Mouse (Mus musculus) brain, embryonic 14.5 days (tissue): ENCODE measurements around the gene Ano2. TPM values are rescaled to one million over a fixed set of nuclear protein-coding genes. Genes with fewer than 3 reads are reported as not detected.

ENCODE experiments used
- DNase-seq: peaks from one replicate; pipeline ENCODE4 v3.0.0-alpha.2; 2011; ENCODE audit warnings: low read depth
- CTCF ChIP-seq: fragments of 200-500 bp; IDR thresholded peaks from 2 replicates; pipeline ENCODE4 v1.5.1; 2012; ENCODE audit warnings: inconsistent platforms, mild to moderate bottlenecking, moderate library complexity, borderline replicate concordance; ENCODE audit not compliant: insufficient read depth, insufficient read length; ENCODE audit errors: extremely low read depth
- POLR2A ChIP-seq: fragments of 200-500 bp; IDR thresholded peaks from 2 replicates; pipeline ENCODE4 v1.6.1; 2012; ENCODE audit warnings: mild to moderate bottlenecking, inconsistent platforms, borderline replicate concordance; ENCODE audit not compliant: poor library complexity, insufficient read depth, insufficient read length, severe bottlenecking; ENCODE audit errors: extremely low read depth
- polyA plus RNA-seq: library from polyadenylated mRNA; depleted of rRNA; stranded (reverse); fragments of >200 nt; gene quantifications from 2 replicates; pipeline ENCODE4 v1.2.3, GENCODE M21; 2012

The Ano2 gene
- polyA plus RNA-seq, 1 experiment: 0.18 TPM

DNA sequence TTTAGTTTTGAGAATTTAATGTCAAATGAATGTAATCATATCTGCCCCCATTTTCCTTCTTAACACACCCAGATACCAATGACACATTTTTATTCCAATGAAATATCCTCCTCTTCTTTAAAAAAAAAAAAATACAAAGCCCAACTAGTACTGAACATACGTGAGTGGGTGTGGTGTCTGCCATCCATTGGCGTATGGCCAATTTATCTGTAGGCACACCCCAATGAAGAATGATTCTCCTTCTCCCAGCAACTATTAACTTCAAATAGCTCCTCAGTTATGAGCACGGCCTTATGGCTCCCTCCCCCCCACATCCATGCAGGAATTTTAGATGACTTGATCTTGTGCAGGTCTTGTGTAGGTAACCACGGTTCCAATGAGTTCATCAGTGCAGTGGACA, 161.0 kb downstream of the Ano2 start:
- no peak for DNase-seq
- TF ChIP-seq CTCF: no peak
- no peak for TF ChIP-seq POLR2A

DNA sequence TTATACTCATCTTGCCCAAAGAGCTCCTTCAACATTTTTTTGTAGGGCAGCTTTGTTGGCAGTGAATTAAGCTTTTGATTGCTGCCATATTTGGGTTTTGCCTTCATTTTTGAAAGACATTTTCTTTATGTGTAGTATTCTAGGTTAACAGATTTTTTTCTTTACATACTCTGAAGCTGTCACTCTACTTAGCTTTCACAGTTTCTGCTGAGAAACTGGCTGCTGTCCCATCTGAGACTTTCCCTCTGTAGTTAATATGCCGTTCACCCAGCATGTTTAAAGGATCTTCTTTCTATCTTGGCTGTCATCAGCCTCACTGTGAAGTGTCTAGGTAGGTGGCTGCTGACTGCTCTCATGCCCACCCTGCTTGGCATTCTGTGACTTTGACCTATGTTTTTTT, 168.1 kb downstream of the Ano2 start:
- DNase-seq: peak; percentile 63
- TF ChIP-seq CTCF: no peak
- TF ChIP-seq POLR2A: no peak

DNA sequence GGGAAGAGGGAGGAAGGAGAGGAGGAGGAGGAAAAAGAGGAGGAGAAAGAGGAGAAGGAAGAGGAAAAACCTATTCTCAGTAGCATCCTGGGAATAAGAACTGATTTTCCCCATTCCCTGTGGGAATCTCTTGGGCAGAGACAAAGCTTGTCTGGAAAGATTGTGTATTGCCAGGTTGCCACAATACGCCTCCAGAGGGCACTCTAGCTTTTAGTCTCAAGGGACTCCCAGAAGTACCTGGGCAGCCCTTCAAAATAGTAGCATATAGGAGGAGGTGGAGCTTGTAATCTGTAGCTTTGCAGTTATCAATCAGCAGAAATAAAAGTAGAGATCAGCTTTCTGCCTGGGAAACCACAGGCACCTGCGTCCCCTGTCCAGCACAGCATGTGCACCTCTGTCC, 178.3 kb downstream of the Ano2 start:
- peak; percentile 72 for DNase-seq
- no peak for TF ChIP-seq POLR2A
- TF ChIP-seq CTCF: peak; percentile 52; the same call in 1 of the 2 replicates

DNA sequence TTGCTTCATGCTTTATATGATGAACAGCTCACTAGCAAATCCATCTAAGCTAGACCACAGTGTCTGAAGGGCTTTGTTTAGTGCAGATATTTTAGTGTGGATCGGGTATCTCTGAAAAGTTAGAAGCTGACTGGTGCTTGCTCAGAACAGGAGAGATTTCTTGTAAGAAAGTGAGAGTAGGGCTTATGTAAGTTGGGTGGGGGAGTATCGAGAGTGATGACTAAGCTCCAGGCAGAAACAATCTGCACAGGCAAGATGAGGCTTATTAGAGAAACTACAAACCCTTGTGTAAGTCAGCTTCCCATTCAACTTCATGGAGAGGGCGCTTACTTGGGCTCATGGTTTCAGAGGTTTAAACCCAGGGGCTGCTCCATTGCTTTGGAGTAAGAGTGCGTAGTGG, 181.3 kb downstream of the Ano2 start:
- DNase-seq: no peak
- TF ChIP-seq CTCF (no peak), POLR2A (no peak)

DNA sequence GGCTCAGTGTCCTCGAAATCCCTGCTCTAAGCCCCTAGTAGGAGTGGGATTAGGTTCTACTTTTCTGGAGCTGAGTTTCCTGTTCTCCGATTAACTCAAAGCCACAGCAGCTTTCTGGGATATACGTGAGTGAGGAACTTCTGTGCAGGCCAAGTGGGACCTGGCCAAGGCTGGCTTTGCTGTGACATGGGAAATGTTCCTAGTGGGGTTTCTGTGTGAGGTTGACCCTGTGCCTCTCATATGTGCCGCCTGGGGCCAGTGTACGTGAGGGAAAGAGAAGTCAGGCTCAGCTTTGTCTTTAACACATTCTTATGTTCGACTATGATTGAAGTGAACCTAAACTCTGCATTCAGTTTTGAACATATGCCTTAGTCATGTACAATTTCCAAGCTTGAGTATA, 184.5 kb downstream of the Ano2 start:
- TF ChIP-seq POLR2A (no peak), CTCF (no peak)
- DNase-seq: no peak

DNA sequence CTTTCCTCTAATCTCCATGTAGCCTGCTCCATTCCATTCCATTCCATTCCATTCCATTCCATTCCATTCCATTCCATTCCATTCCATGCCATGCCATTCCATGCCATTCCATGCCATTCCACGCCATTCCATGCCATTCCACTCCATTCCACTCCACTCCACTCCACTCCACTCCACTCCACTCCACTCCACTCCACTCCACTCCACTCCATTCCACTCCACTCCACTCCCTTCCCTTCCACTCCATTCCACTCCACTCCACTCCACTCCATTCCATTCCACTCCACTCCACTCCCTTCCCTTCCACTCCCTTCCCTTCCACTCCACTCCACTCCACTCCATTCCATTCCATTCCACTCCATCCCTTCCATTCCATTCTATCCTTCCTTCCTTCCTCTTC, 186.7 kb downstream of the Ano2 start:
- TF ChIP-seq POLR2A (no peak), CTCF (no peak)
- DNase-seq: no peak

DNA sequence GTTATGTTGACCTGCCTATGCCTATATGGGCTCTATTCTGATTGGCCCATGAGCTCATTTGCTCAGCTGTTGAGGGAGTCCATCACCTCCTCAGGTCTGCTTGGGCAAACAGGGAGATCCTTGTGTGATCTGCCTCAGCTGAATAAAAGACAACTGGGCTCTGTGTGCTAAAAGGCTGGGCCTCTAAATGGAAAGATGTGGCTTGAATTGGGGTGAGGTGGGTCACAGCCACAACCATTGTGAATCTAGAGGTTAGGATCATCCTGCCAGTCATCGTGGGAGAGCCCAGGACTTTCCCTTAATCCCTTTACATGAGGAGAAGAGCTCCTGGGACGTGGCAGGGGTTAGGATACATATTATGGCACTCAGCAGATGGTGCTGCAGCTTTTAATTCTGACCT, 188.5 kb downstream of the Ano2 start:
- no peak for TF ChIP-seq POLR2A
- no peak for TF ChIP-seq CTCF
- DNase-seq: no peak

DNA sequence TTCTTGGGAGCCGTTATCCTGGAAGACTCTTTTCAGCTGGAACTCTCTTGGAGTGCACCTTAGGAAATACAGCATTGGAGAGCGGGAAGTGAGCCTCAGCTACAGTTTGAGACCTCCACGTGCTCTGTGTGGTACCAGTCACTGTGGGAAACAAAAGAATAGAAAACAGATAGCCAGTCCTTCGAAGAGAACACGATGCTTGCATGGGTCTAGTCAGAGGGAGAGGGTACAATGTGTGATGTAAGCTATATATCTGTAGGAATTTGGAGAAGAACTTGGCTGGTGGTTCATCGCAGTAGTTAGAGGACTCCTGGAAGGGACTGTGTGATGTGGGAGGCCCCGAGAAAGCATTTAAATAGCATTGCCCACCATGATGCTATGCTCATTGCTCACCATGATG, 189.1 kb downstream of the Ano2 start:
- no peak for TF ChIP-seq CTCF
- TF ChIP-seq POLR2A: no peak
- DNase-seq: no peak

DNA sequence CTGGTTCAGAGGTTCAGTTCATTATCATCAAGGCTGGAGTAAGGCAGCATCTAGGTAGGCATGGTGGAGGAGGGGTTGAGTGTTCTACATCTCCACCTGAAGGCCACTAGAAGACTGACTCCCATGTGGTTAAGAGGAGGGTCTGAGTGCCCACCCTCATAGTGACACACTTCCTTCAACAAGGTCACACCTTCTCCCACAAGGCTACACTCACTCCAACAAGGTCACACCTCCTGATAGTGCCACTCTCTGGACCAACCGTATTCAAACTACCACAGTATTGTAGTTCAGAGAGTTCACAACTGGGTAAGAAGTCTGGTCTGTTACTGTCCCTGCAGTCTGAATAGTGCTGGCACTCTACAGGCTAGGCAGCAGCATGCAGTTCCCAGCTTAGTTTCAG, 198.4 kb downstream of the Ano2 start:
- TF ChIP-seq CTCF (no peak), POLR2A (no peak)
- no peak for DNase-seq

DNA sequence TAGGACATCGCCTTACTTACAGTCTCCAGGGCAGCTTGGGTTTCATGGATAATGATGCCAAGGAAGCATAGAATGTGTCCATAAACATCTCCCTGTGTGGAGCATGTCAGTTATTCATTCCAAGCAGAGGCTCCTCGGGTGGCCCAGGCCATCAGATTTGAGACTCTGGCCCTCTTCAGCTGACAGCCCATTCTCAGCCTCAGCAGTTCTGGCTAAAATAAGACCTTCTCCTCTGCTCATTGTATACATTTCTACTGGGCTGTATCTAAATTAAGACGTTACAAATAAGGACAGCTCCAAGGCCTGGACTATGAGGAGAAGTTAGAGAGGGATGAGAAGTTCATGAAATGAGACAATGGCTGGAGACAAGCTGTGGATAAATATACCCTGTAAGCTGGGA, 204.1 kb downstream of the Ano2 start:
- TF ChIP-seq CTCF (no peak), POLR2A (no peak)
- no peak for DNase-seq

DNA sequence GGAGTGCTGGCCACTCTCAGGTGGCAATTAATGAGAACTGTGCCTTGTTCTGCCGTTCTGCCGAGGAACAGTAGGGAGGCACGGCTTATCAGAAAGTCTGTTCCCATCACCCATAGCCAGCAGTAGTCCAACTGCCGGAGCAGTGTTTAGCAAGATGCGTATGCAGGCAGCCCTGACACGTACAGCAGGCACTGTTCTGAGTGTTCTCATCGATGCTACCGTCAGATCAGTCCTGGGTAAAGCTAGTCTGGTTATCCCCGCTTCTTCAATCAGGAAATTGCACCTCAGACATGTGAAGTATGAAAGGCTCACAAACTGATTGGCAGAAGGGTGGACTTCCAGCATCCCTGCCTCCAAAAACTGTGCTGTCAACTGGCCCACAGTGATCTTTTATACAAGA, 224.2 kb downstream of the Ano2 start:
- TF ChIP-seq CTCF: no peak
- no peak for TF ChIP-seq POLR2A
- no peak for DNase-seq

DNA sequence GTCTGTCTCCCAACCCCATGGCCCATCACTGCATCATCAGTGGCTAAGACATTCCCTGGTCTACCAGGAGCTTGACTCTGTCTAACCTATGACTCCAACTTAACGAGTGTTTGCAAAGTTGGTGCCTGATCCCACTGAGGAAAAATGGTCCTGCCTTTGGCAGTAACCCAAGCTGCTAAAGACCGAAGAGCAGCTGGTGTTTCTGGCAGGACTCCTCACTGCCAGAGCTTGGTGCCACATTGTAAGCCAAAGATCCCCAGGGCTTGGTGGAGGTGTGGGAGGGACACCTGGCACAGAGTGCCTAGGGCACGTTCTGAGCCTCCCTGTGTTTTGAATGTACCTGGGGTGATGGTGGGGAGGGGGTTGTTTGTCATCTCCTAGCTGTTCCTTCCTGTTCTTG, 232.5 kb downstream of the Ano2 start:
- peak; percentile 17 for DNase-seq
- no peak for TF ChIP-seq CTCF
- TF ChIP-seq POLR2A: no peak

DNA sequence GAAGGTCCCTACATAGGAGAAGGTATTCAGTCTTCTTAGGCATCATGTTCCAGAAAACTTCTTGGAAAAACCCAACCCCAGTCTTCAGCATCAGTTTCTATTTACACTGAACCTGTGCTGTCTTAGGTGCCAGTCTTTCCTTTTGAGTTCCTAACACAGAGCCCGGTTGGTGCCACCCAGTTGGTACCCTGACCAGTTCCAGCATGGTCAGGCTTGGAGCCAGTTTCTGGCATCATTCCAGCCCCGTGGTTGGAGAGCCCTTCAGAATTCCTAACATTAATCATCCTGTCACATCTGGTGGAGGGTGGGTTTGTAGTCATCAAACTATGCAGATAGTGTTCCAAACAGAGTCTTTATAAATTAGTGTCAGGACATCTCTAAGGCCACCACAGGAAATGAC, 234.8 kb downstream of the Ano2 start:
- TF ChIP-seq POLR2A (no peak), CTCF (no peak)
- no peak for DNase-seq

DNA sequence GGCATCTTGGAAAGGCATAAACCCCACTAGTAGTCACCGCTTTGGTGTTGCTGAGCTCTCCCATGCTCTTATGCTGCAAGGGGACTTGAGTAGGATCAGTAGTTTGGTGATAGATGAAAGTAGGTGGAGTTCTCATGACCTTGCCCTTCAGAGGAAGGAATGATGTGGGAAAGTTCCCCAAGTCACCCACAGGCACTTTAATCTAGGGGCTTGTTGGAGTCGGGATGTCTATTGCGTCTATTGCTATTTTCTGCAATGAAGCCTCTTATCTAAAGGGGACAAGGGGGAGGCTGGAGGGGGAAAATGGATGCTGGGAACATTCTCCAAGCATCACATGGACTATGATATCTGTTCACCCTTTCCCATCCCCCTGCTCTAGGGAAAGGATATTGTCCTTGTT, 235.6 kb downstream of the Ano2 start:
- no peak for DNase-seq
- no peak for TF ChIP-seq CTCF
- TF ChIP-seq POLR2A: no peak
